Mouse (Mus musculus) layer of hippocampus, adult 18-20 months (tissue): ENCODE results near the gene Lhfp. TPM values are rescaled to one million over a fixed set of nuclear protein-coding genes. Genes with fewer than 3 reads are reported as not detected.
A peak's percentile ranks its signal among the peaks of the same experiment; 100 is the strongest.

Experiments used
- DNase-seq, 2 experiments: peaks; one replicate each; pipeline ENCODE4 v3.0.0; 2022; ENCODE audit warnings: low spot score in 2 of 2
- long read RNA-seq: library from polyadenylated mRNA; stranded (forward); transcript quantifications from one replicate; pipeline ENCODE4 v2.0.0, GENCODE M21; 2021
- total RNA-seq, 2 experiments: library from RNA; stranded (reverse); gene quantifications; 2 replicates each; pipeline ENCODE4 v1.2.3; 2021

Gene Lhfp
- total RNA-seq = 10 to 100 TPM; 19.9 to 23.4 TPM
- long read RNA-seq, transcript Lhfp-201 (4 exons, 2,108 nt) = major isoform, 50 of 53 reads
- long read RNA-seq, partial matches to known transcripts = 0 of 53 reads
- long read RNA-seq, other reads (novel, unspliced or antisense) = 2 of 53 reads

GRCm38 (mm10) chr3:53041411-53042239 is at the start of gene Lhfp:
Lhfp (plus strand) TSS chr3:53041528.
- DNase-seq = peak; percentile 7 to 60

GRCm38 (mm10) chr3:52993296-52993695 is 48.0 kb upstream of the Lhfp start:
- no peak for DNase-seq

- DNase-seq = no peak
These were observed 46.7 kb upstream of the Lhfp start for GRCm38 (mm10) chr3:52994666-52995065.

- peak in 1 of 2 experiments; percentile 51 for DNase-seq
These were observed 44.7 kb upstream of the Lhfp start for GRCm38 (mm10) chr3:52996635-52997034.

- DNase-seq = no peak
These were observed 43.9 kb upstream of the Lhfp start for GRCm38 (mm10) chr3:52997381-52997780.

GRCm38 (mm10) chr3:52999016-52999744 is 42.1 kb upstream of the Lhfp start:
- DNase-seq = no peak

- DNase-seq = no peak
These were observed 41.3 kb upstream of the Lhfp start for GRCm38 (mm10) chr3:52999996-53000395.

- no peak for DNase-seq
These were observed 39.3 kb upstream of the Lhfp start for GRCm38 (mm10) chr3:53002076-53002475.

- DNase-seq = peak in 1 of 2 experiments; percentile 68
These were observed 36.8 kb upstream of the Lhfp start for GRCm38 (mm10) chr3:53004406-53005114.

GRCm38 (mm10) chr3:53007411-53007810 is 33.9 kb upstream of the Lhfp start:
- no peak for DNase-seq

- peak; percentile 81 to 89 for DNase-seq
These were observed 24.6 kb upstream of the Lhfp start, which contains the start of gene Cog6 for GRCm38 (mm10) chr3:53016436-53017340. Cog6 (minus strand) TSS chr3:53017237.

- no peak for DNase-seq
These were observed 14.0 kb upstream of the Lhfp start for GRCm38 (mm10) chr3:53027333-53027732.

- DNase-seq = peak in 1 of 2 experiments; percentile 79
These were observed 12.3 kb upstream of the Lhfp start for GRCm38 (mm10) chr3:53029046-53029445.

GRCm38 (mm10) chr3:53031586-53031985 is 9.7 kb upstream of the Lhfp start:
- no peak for DNase-seq

- no peak for DNase-seq
These were observed 8.9 kb upstream of the Lhfp start for GRCm38 (mm10) chr3:53032432-53032831.

- peak in 1 of 2 experiments; percentile 22 for DNase-seq
These were observed 7.9 kb upstream of the Lhfp start for GRCm38 (mm10) chr3:53033448-53033847.

GRCm38 (mm10) chr3:53036076-53036475 is 5.3 kb upstream of the Lhfp start:
- DNase-seq = no peak

- no peak for DNase-seq
These were observed 4.4 kb upstream of the Lhfp start for GRCm38 (mm10) chr3:53036941-53037340.

GRCm38 (mm10) chr3:53038913-53039312 is 2.4 kb upstream of the Lhfp start:
- DNase-seq = no peak

- no peak for DNase-seq
These were observed 1.6 kb upstream of the Lhfp start for GRCm38 (mm10) chr3:53039746-53040145.
